Mouse (Mus musculus) MEL (cell line): ENCODE measurements around the gene Proca1. TPM values are rescaled to one million over a fixed set of nuclear protein-coding genes. Genes with fewer than 3 reads are reported as not detected.

Source experiments
- DNase-seq: peaks from one replicate; pipeline ENCODE4 v3.0.0; 2011; ENCODE audit warnings: low read depth, low spot score
- H3K27ac ChIP-seq: 2 replicates; pipeline ENCODE4 v1.5.1; 2012; ENCODE audit warnings: low read depth, mild to moderate bottlenecking, control low read depth, low read length, moderate library complexity; ENCODE audit not compliant: control insufficient read depth
- H3K27me3 ChIP-seq, 2 experiments: fragments of 150-350 bp in 1 of 2; sonication (generic) in 1 of 2; 2 replicates each; pipeline ENCODE4 v1.6.1; 2012; ENCODE audit warnings: low read length in 2 of 2, mild to moderate bottlenecking in 2 of 2, improper control_type of control experiment in 1 of 2, moderate library complexity in 1 of 2; ENCODE audit not compliant: insufficient read depth in 2 of 2, control insufficient read depth in 1 of 2
- H3K36me3 ChIP-seq, 2 experiments: 2 replicates each; pipeline ENCODE4 v1.6.1; 2012 to 2014; ENCODE audit warnings: low read length in 2 of 2, improper control_type of control experiment in 1 of 2, inconsistent platforms in 1 of 2, mild to moderate bottlenecking in 1 of 2; ENCODE audit not compliant: insufficient read depth in 2 of 2, control insufficient read depth in 1 of 2
- H3K4me1 ChIP-seq, 2 experiments: fragments of 150-350 bp in 1 of 2; sonication (generic) in 1 of 2; 2 replicates each; pipeline ENCODE4 v1.6.1; 2012; ENCODE audit warnings: low read length in 2 of 2, improper control_type of control experiment in 1 of 2, mild to moderate bottlenecking in 1 of 2; ENCODE audit not compliant: insufficient read depth in 2 of 2, control insufficient read depth in 1 of 2
- H3K4me3 ChIP-seq, 2 experiments: fragments of 150-350 bp in 1 of 2; sonication (generic) in 1 of 2; 2 replicates each; pipeline ENCODE4 v1.5.1; 2012; ENCODE audit warnings: low read depth in 2 of 2, low read length in 2 of 2, mild to moderate bottlenecking in 2 of 2, moderate library complexity in 2 of 2, control low read depth in 1 of 2, improper control_type of control experiment in 1 of 2; ENCODE audit not compliant: control insufficient read depth in 1 of 2, insufficient read depth in 1 of 2
- H3K79me2 ChIP-seq: 2 replicates; pipeline ENCODE4 v1.6.1; 2012; ENCODE audit warnings: mild to moderate bottlenecking, low read length, moderate library complexity; ENCODE audit not compliant: control insufficient read depth, poor library complexity, insufficient read depth
- H3K9ac ChIP-seq: 2 replicates; pipeline ENCODE4 v1.6.1; 2012; ENCODE audit warnings: low read depth, mild to moderate bottlenecking, control low read depth, low read length, moderate library complexity; ENCODE audit not compliant: control insufficient read depth, poor library complexity, severe bottlenecking
- H3K9me3 ChIP-seq: fragments of 150-350 bp; sonication (generic); replicated peaks from 2 replicates; pipeline ENCODE4 v1.6.1; 2012; ENCODE audit warnings: mild to moderate bottlenecking, low read length, improper control_type of control experiment, moderate library complexity; ENCODE audit not compliant: insufficient read depth
- BHLHE40 ChIP-seq: IDR thresholded peaks from 2 replicates; pipeline ENCODE4 v1.6.1; 2012; ENCODE audit warnings: low read depth, mild to moderate bottlenecking, inconsistent platforms, low read length, improper control_type of control experiment, borderline replicate concordance
- CHD2 ChIP-seq: IDR thresholded peaks from 2 replicates; pipeline ENCODE4 v1.6.1; 2011; ENCODE audit warnings: low read length, improper control_type of control experiment
- EP300 ChIP-seq, 2 experiments: IDR thresholded peaks; 2 replicates each; pipeline ENCODE4 v1.6.1; 2011; ENCODE audit warnings: improper control_type of control experiment in 2 of 2, low read length in 2 of 2, low read depth in 1 of 2, mild to moderate bottlenecking in 1 of 2
- GABPA ChIP-seq: IDR thresholded peaks from 2 replicates; pipeline ENCODE4 v1.6.1; 2012; ENCODE audit warnings: low read depth, mild to moderate bottlenecking, inconsistent platforms, low read length, improper control_type of control experiment, moderate library complexity
- GATA1 ChIP-seq: IDR thresholded peaks from 2 replicates; pipeline ENCODE4 v1.6.1; 2011; ENCODE audit warnings: low read depth, low read length, improper control_type of control experiment
- MYC ChIP-seq: IDR thresholded peaks from 2 replicates; pipeline ENCODE4 v1.6.1; 2011; ENCODE audit warnings: low read depth, mild to moderate bottlenecking, low read length, improper control_type of control experiment, moderate library complexity
- NELFE ChIP-seq: IDR thresholded peaks from 2 replicates; pipeline ENCODE4 v1.6.1; 2011; ENCODE audit warnings: low read depth, low read length, improper control_type of control experiment
- RAD21 ChIP-seq: IDR thresholded peaks from 2 replicates; pipeline ENCODE4 v1.6.1; 2011; ENCODE audit warnings: mild to moderate bottlenecking, low read depth, low read length, improper control_type of control experiment
- SIN3A ChIP-seq: IDR thresholded peaks from 2 replicates; pipeline ENCODE4 v1.6.1; 2012; ENCODE audit warnings: low read length, improper control_type of control experiment, inconsistent platforms
- SMC3 ChIP-seq: IDR thresholded peaks from 2 replicates; pipeline ENCODE4 v1.6.1; 2011; ENCODE audit warnings: low read depth, low read length, improper control_type of control experiment
- TBP ChIP-seq: IDR thresholded peaks from 2 replicates; pipeline ENCODE4 v1.8.0; 2011; ENCODE audit warnings: low read depth, low read length, improper control_type of control experiment
- TCF12 ChIP-seq: IDR thresholded peaks from 2 replicates; pipeline ENCODE4 v1.6.1; 2014; ENCODE audit warnings: low read depth, mild to moderate bottlenecking, inconsistent platforms, low read length, improper control_type of control experiment, moderate library complexity
- UBTF ChIP-seq: IDR thresholded peaks from 2 replicates; pipeline ENCODE4 v1.6.1; 2012; ENCODE audit warnings: low read depth, mild to moderate bottlenecking, inconsistent platforms, low read length, improper control_type of control experiment, moderate library complexity, borderline replicate concordance; ENCODE audit not compliant: insufficient read depth
- USF1 ChIP-seq: IDR thresholded peaks from 2 replicates; pipeline ENCODE4 v1.6.1; 2014; ENCODE audit warnings: low read depth, mild to moderate bottlenecking, inconsistent platforms, low read length, improper control_type of control experiment, moderate library complexity
- USF2 ChIP-seq, 2 experiments: IDR thresholded peaks; 2 replicates each; pipeline ENCODE4 v1.6.1; 2011 to 2012; ENCODE audit warnings: improper control_type of control experiment in 2 of 2, low read length in 2 of 2, borderline replicate concordance in 1 of 2, inconsistent platforms in 1 of 2, low read depth in 1 of 2, mild to moderate bottlenecking in 1 of 2; ENCODE audit not compliant: insufficient read depth in 1 of 2
- ZMIZ1 ChIP-seq: IDR thresholded peaks from 2 replicates; pipeline ENCODE4 v1.6.1; 2012; ENCODE audit warnings: low read depth, mild to moderate bottlenecking, inconsistent platforms, low read length, improper control_type of control experiment, moderate library complexity
- polyA plus RNA-seq, 2 experiments: library from polyadenylated mRNA; stranded (reverse) in 1 of 2; unstranded in 1 of 2; fragments of >175 nt in 1 of 2; fragments of >200 nt in 1 of 2; gene quantifications; 2 replicates each; pipeline versions ENCODE4 v1.2.1 to v1.2.4; 2012; ENCODE audit warnings: low replicate concordance in 2 of 2, low read depth in 1 of 2; ENCODE audit not compliant: insufficient read length in 2 of 2, insufficient read depth in 1 of 2, missing spikeins in 1 of 2
- total RNA-seq: library from RNA; depleted of rRNA; stranded (reverse); fragments of 300-350 nt; gene quantifications from 2 replicates; pipeline ENCODE4 v1.2.3, GENCODE M21; 2012

Gene Proca1
- total and polyA plus RNA-seq, 3 experiments, result 0.15 to 0.54 TPM; not detected in 1

DNA sequence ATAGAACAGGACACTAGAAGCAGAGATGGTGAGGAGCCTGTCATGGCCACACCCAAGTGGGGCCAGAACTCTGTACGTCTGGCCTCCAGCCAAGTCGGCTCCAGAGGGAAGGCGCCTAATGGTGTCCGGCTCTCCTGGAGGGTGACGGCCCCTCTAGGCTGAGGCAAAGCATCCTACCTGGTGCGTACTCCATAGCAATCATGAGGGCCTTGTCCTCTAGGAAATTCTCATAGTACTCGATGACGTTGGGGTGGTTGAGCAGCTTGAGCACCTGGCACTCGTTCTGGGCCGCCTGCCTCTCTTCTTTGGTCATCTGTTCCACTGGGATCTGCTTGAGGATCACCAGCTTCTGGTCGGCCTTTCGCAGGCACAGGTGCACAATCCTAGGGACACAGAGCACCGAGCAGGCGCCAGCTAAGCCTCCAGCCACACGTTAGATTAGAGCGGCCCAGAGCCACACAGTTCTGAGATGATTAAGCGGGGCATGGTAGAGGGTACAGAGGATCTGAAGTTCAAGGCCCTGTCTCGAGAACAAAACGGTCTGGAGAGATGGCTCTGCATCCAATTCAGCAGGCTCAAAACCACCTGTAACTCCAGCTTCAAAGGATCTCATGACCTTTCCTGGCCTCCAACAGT, 20.3 kb upstream of the Proca1 start:
- no peak overlapping the region for H3K4me3 ChIP-seq
- peaks cover 8 to 11% of the 10 kb centered on the region in 2 experiments for H3K4me1 ChIP-seq

DNA sequence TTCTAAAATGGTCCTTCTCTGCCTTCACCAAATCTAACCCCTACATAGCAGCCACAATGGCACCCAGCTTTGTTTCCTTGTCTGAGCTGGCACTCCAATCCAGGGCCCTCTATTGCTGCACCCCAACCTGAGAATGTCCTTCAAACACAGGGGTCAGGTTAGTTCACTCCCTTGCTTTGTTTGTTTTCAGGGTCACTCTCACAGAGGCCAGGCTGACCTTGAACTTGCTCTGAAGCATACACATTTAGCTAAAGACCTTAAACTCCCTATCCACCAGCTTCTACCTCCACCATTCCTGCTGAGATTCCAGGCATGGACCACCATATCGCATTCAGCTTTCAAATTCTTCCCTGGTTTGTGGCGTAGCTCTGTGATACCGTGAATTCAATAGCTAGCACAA, 18.7 kb upstream of the Proca1 start:
- Histone ChIP-seq H3K79me2 (peaks cover 7% of the 10 kb centered on the region), H3K27me3 (no peaks in the 10 kb centered on the region), H3K4me3 (no peak overlapping the region), H3K4me1 (peaks cover 0 to 3% of the 10 kb centered on the region in 2 experiments; a peak in 1 of 4 replicates), H3K9ac (no peak overlapping the region), H3K9me3 (no peaks in the 10 kb centered on the region), H3K27ac (no peak overlapping the region), H3K36me3 (peaks cover 0 to 5% of the 10 kb centered on the region in 2 experiments; a peak in 2 of 4 replicates)
- no peak for TF ChIP-seq SIN3A
- TF ChIP-seq EP300 (IDR thresholded peaks at IDR 0.05; ENCODE audit: low read depth in 1 of 2, low read length in 2 of 2), result no peak
- no peak for DNase-seq

More for the DNA sequence above, 20.3 kb upstream of the Proca1 start:
- no peak for TF ChIP-seq SIN3A
- TF ChIP-seq MYC, result no peak
- TF ChIP-seq TCF12, result no peak
- TF ChIP-seq EP300 (IDR thresholded peaks at IDR 0.05; ENCODE audit: low read depth in 1 of 2, low read length in 2 of 2), result no peak
- no peak for TF ChIP-seq BHLHE40
- no peak for TF ChIP-seq ZMIZ1
- TF ChIP-seq RAD21, result no peak
- no peak for TF ChIP-seq GATA1
- no peak for TF ChIP-seq CHD2
- TF ChIP-seq USF2 (IDR thresholded peaks at IDR 0.05; ENCODE audit: borderline replicate concordance in 1 of 2, insufficient read depth in 1 of 2, low read depth in 1 of 2, low read length in 2 of 2), result no peak
- TF ChIP-seq USF1, result no peak
- TF ChIP-seq UBTF, result no peak
- TF ChIP-seq TBP, result no peak
- no peak for TF ChIP-seq GABPA
- no peak for TF ChIP-seq NELFE
- no peak for TF ChIP-seq SMC3
- no peak for DNase-seq
- Histone ChIP-seq H3K79me2 (no peaks in the 10 kb centered on the region; the same call in 1 of the 2 replicates), H3K9ac (no peak overlapping the region), H3K27me3 (no peaks in the 10 kb centered on the region), H3K9me3 (no peaks in the 10 kb centered on the region), H3K36me3 (peaks cover 0 to 11% of the 10 kb centered on the region in 2 experiments; a peak in 2 of 4 replicates), H3K27ac (no peak overlapping the region)
